Mouse (Mus musculus) spleen, embryonic (tissue): ENCODE measurements around the gene Gng7.

Source experiments
- CTCF ChIA-PET: fragments of 350-600 bp; sonication (Branson Sonifier 250); formaldehyde crosslinking; loops from one replicate; lab custom pipeline; 2022; lab: Charles Lee

Gng7 gene

GRCm38 (mm10) chr10:80933421-80933979 is 81.2 kb downstream of the Gng7 start:
- CTCF ChIA-PET, result interaction anchor here (0.6 to 0.7 kb wide), 2 partner anchors 55 to 64 kb away, joined by 3 read pairs; no protein-coding TSS in a partner anchor

GRCm38 (mm10) chr10:80932700-80933420 is 81.9 kb downstream of the Gng7 start:
- CTCF ChIA-PET, result interaction anchor here (0.6 to 0.7 kb wide), 4 partner anchors 15 to 64 kb away, joined by 3 read pairs; no protein-coding TSS in a partner anchor

- CTCF ChIA-PET, result interaction anchor here (0.6 to 1.8 kb wide), 4 partner anchors 16 to 461 kb away, joined by 3 to 6 read pairs (median 3); no protein-coding TSS in a partner anchor
Measured at GRCm38 (mm10) chr10:80932206-80932605, 82.5 kb downstream of the Gng7 start.

GRCm38 (mm10) chr10:80931695-80932094 is 83.0 kb downstream of the Gng7 start:
- CTCF ChIA-PET, result interaction anchor here (0.6 to 1.8 kb wide), 4 partner anchors 24 to 461 kb away, joined by 3 to 6 read pairs (median 4); no protein-coding TSS in a partner anchor

GRCm38 (mm10) chr10:80931153-80931671 is 83.5 kb downstream of the Gng7 start:
- CTCF ChIA-PET, result interaction anchor here (0.5 to 1.8 kb wide), 6 partner anchors 25 to 990 kb away, joined by 3 to 8 read pairs (median 4); no protein-coding TSS in a partner anchor

GRCm38 (mm10) chr10:80930361-80931152 is 84.2 kb downstream of the Gng7 start:
- CTCF ChIA-PET, result interaction anchor here (0.5 to 4.3 kb wide), 6 partner anchors 25 to 989 kb away, joined by 3 to 25 read pairs (median 5); no protein-coding TSS in a partner anchor

- CTCF ChIA-PET, result interaction anchor here (0.6 to 4.3 kb wide), 5 partner anchors 11 to 770 kb away, joined by 3 to 25 read pairs (median 7); no protein-coding TSS in a partner anchor
Measured at GRCm38 (mm10) chr10:80929299-80930226, 85.2 kb downstream of the Gng7 start, which contains the start of gene Gadd45b. Gene Gadd45b, plus strand, starts transcription at chr10:80930073.

- CTCF ChIA-PET, result interaction anchor here (0.7 to 4.3 kb wide), 5 partner anchors 12 to 66 kb away, joined by 3 to 25 read pairs (median 7); no protein-coding TSS in a partner anchor
Measured at GRCm38 (mm10) chr10:80928586-80929298, 86.0 kb downstream of the Gng7 start.

GRCm38 (mm10) chr10:80925472-80925871 is 89.3 kb downstream of the Gng7 start:
- CTCF ChIA-PET, result interaction anchor here (0.5 to 1.3 kb wide), 4 partner anchors 30 to 422 kb away, joined by 3 read pairs; no protein-coding TSS in a partner anchor

GRCm38 (mm10) chr10:80921923-80922322 is 92.8 kb downstream of the Gng7 start:
- CTCF ChIA-PET, result no interaction called here

- CTCF ChIA-PET, result interaction anchor here (0.6 to 1.2 kb wide), 3 partner anchors 16 to 81 kb away, joined by 3 to 4 read pairs (median 4); no protein-coding TSS in a partner anchor
Measured at GRCm38 (mm10) chr10:80917779-80918434, 96.8 kb downstream of the Gng7 start, which contains the start of gene Lmnb2. Gene Lmnb2, minus strand, starts transcription at chr10:80918245.

- CTCF ChIA-PET, result interaction anchor here (0.6 to 1.2 kb wide), 3 partner anchors 15 to 257 kb away, joined by 4 to 5 read pairs (median 4); no protein-coding TSS in a partner anchor
Measured at GRCm38 (mm10) chr10:80917336-80917778, 97.4 kb downstream of the Gng7 start.

- CTCF ChIA-PET, result interaction anchor here (0.6 kb wide), 1 partner anchor 17 kb away, joined by 3 read pairs; no protein-coding TSS in a partner anchor
Measured at GRCm38 (mm10) chr10:80915736-80916135, 99.0 kb downstream of the Gng7 start.

- CTCF ChIA-PET, result no interaction called here
Measured at GRCm38 (mm10) chr10:80915260-80915659, 99.5 kb downstream of the Gng7 start.

- CTCF ChIA-PET, result no interaction called here
Measured at GRCm38 (mm10) chr10:80914253-80914656, 100.5 kb downstream of the Gng7 start.

GRCm38 (mm10) chr10:80913364-80914011 is 101.3 kb downstream of the Gng7 start:
- CTCF ChIA-PET, result no interaction called here

- CTCF ChIA-PET, result no interaction called here
Measured at GRCm38 (mm10) chr10:80911891-80912290, 102.9 kb downstream of the Gng7 start.

GRCm38 (mm10) chr10:80911354-80911753 is 103.4 kb downstream of the Gng7 start:
- CTCF ChIA-PET, result no interaction called here
